Mouse (Mus musculus) c-Kit-positive CD71-positive TER-119-negative erythroid progenitor cells, embryonic 14.5 days (primary cell): ENCODE measurements around the gene Sun5.
A peak's percentile ranks its signal among the peaks of the same experiment; 100 is the strongest.

Experiments
- DNase-seq: peaks from one replicate; pipeline ENCODE4 v3.0.0-alpha.2; 2013; ENCODE audit warnings: low read depth

Sun5 gene

DNA sequence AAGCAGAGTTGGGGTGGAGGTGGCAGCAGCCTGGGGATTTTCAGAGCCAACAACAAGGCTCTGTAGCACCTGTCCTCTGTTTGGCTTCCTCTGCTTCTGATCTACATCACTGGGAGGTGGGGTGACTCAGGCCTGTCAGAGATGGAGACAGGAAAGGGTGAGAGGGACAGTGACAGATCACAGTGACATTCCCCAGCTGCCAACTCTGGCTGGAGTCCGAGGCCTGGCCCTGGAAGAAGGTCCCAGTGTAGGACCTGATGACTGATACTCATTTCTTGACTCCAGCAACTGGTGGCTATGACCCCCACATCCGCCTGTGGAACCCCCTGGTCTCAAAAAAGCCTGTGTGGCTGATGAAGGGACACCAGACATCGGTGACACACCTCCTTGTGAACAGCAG lies 61.0 kb downstream of the Sun5 start:
- DNase-seq, result no peak

DNA sequence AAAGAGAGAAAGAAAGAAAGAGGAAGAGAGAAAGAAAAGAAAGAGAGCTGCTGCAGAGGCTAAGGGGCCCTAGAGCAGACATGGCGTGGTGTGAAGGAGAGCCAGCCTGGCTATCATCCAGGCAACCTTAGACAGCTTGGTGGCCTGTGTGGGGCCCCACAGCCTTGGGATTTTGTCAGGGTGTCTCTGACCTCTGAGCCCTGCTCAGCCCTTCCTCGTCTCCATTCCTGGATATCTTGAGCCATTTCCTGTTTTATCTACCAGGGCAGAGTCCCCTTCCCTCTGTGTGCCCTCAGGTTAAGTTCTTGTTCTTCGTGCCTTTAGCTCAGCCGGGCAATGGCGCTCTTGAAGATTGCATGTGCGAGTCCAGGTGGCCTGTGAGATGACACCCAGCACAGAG lies 62.0 kb downstream of the Sun5 start:
- DNase-seq, result no peak

DNA sequence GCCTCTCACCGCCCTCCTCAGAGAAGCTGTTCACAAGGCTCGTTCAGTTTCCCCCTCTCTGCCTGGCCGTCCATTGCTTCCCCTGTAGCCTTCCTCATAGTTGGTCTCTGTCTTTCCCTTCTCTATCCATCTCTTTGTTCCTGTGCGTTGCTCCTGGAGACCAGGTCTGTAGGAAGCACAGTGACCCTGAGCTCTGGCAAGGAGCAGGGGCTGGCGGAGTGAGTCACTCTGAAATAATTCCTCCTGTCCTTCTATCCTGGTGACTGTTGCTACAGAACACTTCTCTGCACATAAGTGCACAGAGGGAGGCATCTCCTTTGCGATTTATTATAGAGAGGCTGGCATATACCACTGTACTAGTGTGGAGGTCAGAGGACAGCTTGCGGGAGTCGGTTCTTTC lies 62.7 kb downstream of the Sun5 start:
- DNase-seq, result no peak

DNA sequence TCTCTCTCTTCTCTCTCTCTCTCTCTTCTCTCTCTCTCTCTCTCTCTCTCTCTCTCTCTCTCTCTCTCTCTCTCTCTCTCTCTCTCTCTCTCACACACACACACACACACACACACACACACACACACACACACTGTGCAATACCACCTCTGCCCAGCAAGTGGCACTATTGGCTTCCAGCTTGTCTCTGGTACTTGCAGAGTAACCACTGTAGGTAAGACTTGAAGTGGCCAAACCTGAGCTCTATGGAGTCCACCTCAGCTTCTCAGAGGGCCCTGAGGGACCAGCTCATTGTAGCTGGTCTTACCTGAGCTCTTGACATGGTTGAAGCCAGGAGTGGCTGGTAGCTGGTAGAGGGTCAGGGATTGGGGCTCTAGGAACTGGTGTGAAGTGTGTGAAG lies 63.4 kb downstream of the Sun5 start:
- DNase-seq, result peak; percentile 32
